Mouse (Mus musculus): ENCODE measurements around the gene Camk2g.

Gene Camk2g

GRCm38 (mm10) chr14:20793758-20794531 is at the start of gene Camk2g:
Gene Camk2g, minus strand, starts transcription at chr14:20794088.
- DNase-seq = peak; percentile 82 to 94

GRCm38 (mm10) chr14:20842629-20843028 is 48.7 kb upstream of the Camk2g start:
- no peak for DNase-seq

- DNase-seq = no peak
Observed at GRCm38 (mm10) chr14:20841526-20841925, 47.6 kb upstream of the Camk2g start.

GRCm38 (mm10) chr14:20837681-20838080 is 43.8 kb upstream of the Camk2g start:
- DNase-seq = no peak

GRCm38 (mm10) chr14:20836905-20837376 is 43.1 kb upstream of the Camk2g start:
- no peak for DNase-seq

GRCm38 (mm10) chr14:20836171-20836904 is 42.5 kb upstream of the Camk2g start, which contains the start of gene Plau:
Gene Plau, plus strand, starts transcription at chr14:20836660.
- DNase-seq = peak; percentile 87 to 93

- no peak for DNase-seq
Observed at GRCm38 (mm10) chr14:20834136-20834535, 40.2 kb upstream of the Camk2g start.

- no peak for DNase-seq
Observed at GRCm38 (mm10) chr14:20833525-20833924, 39.6 kb upstream of the Camk2g start.

GRCm38 (mm10) chr14:20831915-20832314 is 38.0 kb upstream of the Camk2g start:
- no peak for DNase-seq

- no peak for DNase-seq
Observed at GRCm38 (mm10) chr14:20831141-20831910, 37.4 kb upstream of the Camk2g start.

- DNase-seq = no peak
Observed at GRCm38 (mm10) chr14:20829523-20830366, 35.9 kb upstream of the Camk2g start.

- DNase-seq = no peak
Observed at GRCm38 (mm10) chr14:20828524-20828923, 34.6 kb upstream of the Camk2g start.

GRCm38 (mm10) chr14:20827491-20827890 is 33.6 kb upstream of the Camk2g start:
- DNase-seq = no peak

GRCm38 (mm10) chr14:20827061-20827460 is 33.2 kb upstream of the Camk2g start:
- no peak for DNase-seq

- no peak for DNase-seq
Observed at GRCm38 (mm10) chr14:20825516-20825915, 31.6 kb upstream of the Camk2g start.

GRCm38 (mm10) chr14:20824517-20824916 is 30.6 kb upstream of the Camk2g start:
- no peak for DNase-seq

GRCm38 (mm10) chr14:20815448-20815847 is 21.6 kb upstream of the Camk2g start:
- DNase-seq = no peak

- DNase-seq = no peak
Observed at GRCm38 (mm10) chr14:20811779-20812406, 18.0 kb upstream of the Camk2g start.

- DNase-seq = no peak
Observed at GRCm38 (mm10) chr14:20811236-20811635, 17.3 kb upstream of the Camk2g start.

GRCm38 (mm10) chr14:20809820-20810219 is 15.9 kb upstream of the Camk2g start:
- DNase-seq = no peak

- DNase-seq = no peak
Observed at GRCm38 (mm10) chr14:20809349-20809748, 15.5 kb upstream of the Camk2g start.
